Mouse (Mus musculus): ENCODE results near the gene Spdye4b. TPM values are rescaled to one million over a fixed set of nuclear protein-coding genes. Genes with fewer than 3 reads are reported as not detected.
"Not testable (repeated sequence)": the region's sequence is repeated elsewhere in the genome, so short reads cannot be mapped to it uniquely, and the experiment has no call there.

The Spdye4b gene
- total RNA-seq (2021): not detected
- long read RNA-seq: 0 reads

GRCm38 (mm10) chr5:143180255-143181076 lies at the start of gene Spdye4b, which contains the start of gene Rbak:
Spdye4b (plus strand) TSS chr5:143181017.
Rbak (minus strand) TSS chr5:143180775.
- peak; percentile 87 to 91 for DNase-seq (ENCODE audit: low spot score in 2 of 2)

GRCm38 (mm10) chr5:143132935-143133514 lies 47.8 kb upstream of the Spdye4b start:
- no peak for DNase-seq (ENCODE audit: low spot score in 2 of 2)

DNA sequence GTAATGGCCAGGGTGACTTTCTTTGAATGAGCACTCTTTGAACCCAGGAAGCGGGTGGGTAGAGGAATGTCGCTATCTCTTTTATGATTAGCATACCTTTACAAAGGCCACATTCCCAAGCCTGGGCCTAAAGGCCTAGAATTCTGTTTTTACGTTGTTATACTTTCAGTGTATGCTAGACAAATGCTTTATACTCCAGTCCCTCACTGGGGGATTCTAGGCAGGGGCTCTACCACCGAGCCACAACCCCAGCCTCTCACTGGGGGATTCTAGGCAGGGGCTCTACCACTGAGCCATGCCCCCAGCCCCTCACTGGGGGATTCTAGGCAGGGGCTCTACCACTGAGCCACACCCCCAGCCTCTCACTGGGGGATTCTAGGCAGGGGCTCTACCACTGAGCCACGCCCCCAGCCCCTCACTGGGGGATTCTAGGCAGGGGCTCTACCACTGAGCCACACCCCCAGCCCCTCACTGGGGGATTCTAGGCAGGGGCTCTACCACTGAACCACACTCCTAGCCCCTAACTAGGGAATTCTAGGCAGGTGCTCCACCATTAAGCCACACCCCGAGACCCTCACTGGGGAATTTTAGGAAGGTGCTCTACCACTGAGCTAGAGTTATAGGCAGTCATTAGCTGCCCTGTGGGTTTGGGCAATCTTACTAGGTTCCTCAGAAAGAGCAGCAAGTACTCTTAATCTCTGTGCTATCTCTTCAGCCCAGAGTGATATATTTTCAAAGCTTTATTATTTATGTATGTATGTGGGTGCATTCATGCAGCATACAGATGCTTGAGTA lies 46.4 kb upstream of the Spdye4b start:
- not testable (repeated sequence) for DNase-seq (ENCODE audit: low spot score in 2 of 2)

DNA sequence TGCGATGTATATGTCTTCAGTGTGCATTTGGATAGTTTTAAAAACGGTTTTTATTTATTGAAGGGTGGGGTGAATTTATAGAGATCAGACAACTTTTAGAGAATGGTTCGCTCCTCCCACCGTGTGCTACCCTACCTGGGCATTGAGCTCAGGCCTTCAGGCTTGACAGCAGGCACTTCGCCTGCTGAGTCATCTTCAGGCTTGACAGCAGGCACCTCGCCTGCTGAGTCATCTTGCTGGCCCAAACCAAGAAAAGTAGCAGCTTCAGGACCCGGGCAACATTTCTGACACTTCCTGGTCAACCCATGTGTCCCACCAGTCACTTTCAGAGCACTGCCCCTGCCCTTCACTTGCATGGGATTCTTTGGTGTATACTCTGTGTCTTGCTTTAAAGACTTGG lies 45.8 kb upstream of the Spdye4b start:
- no peak for DNase-seq (ENCODE audit: low spot score in 2 of 2)

GRCm38 (mm10) chr5:143137580-143137979 lies 43.2 kb upstream of the Spdye4b start:
- DNase-seq (ENCODE audit: low spot score in 2 of 2): no peak

- DNase-seq (ENCODE audit: low spot score in 2 of 2): no peak
Observed at GRCm38 (mm10) chr5:143147481-143147880, 33.3 kb upstream of the Spdye4b start, which contains the start of gene Olfr718-ps1. Olfr718-ps1 (minus strand) TSS chr5:143147581.

DNA sequence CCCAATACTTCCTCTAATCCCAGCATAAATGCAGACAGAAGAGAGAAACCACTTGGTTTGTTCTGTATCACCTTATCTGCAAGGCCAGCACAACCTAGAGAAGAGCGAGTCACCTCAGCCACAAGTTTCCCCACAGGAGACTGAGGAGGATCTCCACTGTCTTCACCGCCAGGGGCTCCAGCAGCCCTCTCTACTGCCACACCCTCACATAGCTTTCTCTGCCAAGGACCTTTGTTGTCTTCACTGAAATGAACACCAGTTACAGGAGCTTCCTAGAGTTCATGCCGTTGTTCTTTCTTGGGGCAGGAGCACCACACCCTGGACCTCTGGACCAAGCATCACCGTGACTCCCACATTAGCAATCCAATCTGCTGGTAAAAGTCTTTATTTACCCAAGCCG lies 32.2 kb upstream of the Spdye4b start:
- DNase-seq (ENCODE audit: low spot score in 2 of 2): no peak

- no peak for DNase-seq (ENCODE audit: low spot score in 2 of 2)
Observed at GRCm38 (mm10) chr5:143149536-143149935, 31.3 kb upstream of the Spdye4b start.

GRCm38 (mm10) chr5:143150044-143150443 lies 30.8 kb upstream of the Spdye4b start:
- DNase-seq (ENCODE audit: low spot score in 2 of 2): no peak

- DNase-seq (ENCODE audit: low spot score in 2 of 2): no peak
Observed at GRCm38 (mm10) chr5:143153756-143154155, 27.1 kb upstream of the Spdye4b start.

DNA sequence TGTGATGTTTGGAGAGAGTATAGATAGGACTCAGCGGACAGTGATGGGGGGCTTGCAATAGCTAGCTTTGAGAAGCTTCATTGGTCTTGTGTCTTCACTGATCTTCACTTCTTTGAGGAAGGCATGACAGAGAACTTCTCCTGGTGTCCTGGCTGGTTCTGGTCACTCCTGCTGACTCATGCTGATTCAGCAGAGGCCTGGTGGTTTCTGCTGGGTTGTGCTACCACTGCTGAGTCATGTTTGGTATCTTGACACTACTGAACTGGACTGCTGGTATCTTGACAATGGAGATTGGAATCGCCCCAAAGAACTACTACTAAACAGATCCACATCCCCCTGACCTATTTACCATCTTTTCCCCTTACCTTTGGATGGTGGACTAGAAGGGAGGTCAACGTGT lies 25.3 kb upstream of the Spdye4b start:
- no peak for DNase-seq (ENCODE audit: low spot score in 2 of 2)

- DNase-seq (ENCODE audit: low spot score in 2 of 2): no peak
Observed at GRCm38 (mm10) chr5:143165508-143166070, 15.2 kb upstream of the Spdye4b start.

- DNase-seq (ENCODE audit: low spot score in 2 of 2): no peak
Observed at GRCm38 (mm10) chr5:143175970-143176369, 4.8 kb upstream of the Spdye4b start.

DNA sequence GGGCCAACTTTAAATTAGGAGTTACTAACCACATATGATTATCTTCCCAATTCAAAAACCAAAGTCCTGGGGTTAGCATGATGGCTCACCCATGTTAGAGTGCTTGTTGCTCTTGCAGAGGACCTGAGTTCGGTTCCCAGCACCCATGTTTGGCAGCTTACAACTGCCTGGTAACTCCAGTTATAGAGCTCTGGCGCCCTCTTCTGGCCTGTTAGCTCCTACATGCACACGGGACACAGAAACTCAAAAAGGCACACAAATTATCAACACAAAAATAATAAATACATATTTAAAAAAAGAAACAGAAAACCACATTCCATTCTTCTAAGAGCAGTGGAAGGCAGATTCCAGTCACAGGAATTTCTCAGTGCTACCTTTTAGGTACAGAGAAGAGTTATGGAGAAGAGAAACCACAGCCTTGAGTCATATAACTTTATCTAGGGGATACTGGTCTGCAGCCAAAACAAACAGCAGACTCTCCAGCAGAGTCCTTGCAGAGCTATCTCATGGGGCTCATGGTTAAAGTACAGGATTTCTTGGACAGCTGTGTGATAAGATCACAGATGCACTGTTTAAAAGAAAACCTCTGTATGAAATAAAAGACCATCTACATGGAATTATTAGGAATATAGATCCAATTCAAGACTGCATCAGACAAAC lies 3.1 kb upstream of the Spdye4b start:
- DNase-seq (ENCODE audit: low spot score in 2 of 2): no peak

- no peak for DNase-seq (ENCODE audit: low spot score in 2 of 2)
Observed at GRCm38 (mm10) chr5:143179179-143179578, 1.6 kb upstream of the Spdye4b start.

GRCm38 (mm10) chr5:143188014-143188413 lies 7.2 kb downstream of the Spdye4b start:
- DNase-seq (ENCODE audit: low spot score in 2 of 2): not testable (repeated sequence)

- no peak for DNase-seq (ENCODE audit: low spot score in 2 of 2)
Observed at GRCm38 (mm10) chr5:143192806-143193205, 12.0 kb downstream of the Spdye4b start.

GRCm38 (mm10) chr5:143194747-143195146 lies 13.9 kb downstream of the Spdye4b start:
- not testable (repeated sequence) for DNase-seq (ENCODE audit: low spot score in 2 of 2)

DNA sequence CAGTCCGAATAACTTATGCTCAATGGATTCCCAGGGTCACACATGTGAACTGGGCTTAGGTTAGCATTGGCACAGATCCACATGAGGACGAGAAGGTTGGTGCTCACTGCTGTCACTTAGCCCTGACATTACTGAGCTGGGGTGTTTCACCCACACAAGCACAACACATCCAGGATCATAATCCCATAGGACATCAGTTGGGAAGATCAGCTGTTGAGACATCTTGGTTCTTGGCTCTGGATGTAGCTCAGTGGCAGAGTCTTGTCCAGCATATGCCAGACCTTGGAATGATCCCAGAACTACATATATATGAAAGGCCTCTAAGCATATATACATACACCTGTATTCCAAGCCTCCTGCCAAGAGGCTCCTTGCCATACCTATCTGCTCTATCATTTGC lies 14.3 kb downstream of the Spdye4b start:
- no peak for DNase-seq (ENCODE audit: low spot score in 2 of 2)

- no peak for DNase-seq (ENCODE audit: low spot score in 2 of 2)
Observed at GRCm38 (mm10) chr5:143196506-143196905, 15.7 kb downstream of the Spdye4b start.

- no peak for DNase-seq (ENCODE audit: low spot score in 2 of 2)
Observed at GRCm38 (mm10) chr5:143205015-143205414, 24.2 kb downstream of the Spdye4b start.

All from layer of hippocampus, postnatal 10 days (tissue).